Mouse (Mus musculus) E14TG2a.4 (cell line): Measurements from ENCODE around the gene Cmtr1.

ENCODE experiments used
- CTCF ChIP-seq: conservative IDR thresholded peaks from 2 replicates; pipeline ENCODE4 v1.5.1; 2014; ENCODE audit warnings: low read length
- POU5F1 ChIP-seq: IDR thresholded peaks from 2 replicates; pipeline ENCODE4 v1.6.1; 2014; ENCODE audit warnings: low read length, borderline replicate concordance

DNA sequence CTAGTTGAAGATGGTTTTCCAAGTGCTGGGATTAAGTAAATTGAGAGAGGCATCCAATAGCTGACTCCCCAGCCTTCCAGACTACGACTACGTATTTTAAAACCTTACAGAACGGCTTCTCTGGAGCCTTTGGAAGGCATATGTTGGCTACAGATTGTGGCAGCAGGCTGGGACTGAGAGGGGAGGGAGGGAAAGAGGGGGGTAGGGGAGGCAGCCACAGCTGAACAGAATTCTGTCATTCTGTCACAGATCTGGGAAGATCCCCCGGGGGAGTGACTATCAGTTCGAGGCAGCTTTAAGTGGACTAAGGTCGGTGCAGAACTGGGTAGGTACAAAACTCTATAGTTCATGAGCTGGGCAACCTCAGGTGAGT lies 71.5 kb downstream of the Cmtr1 start:
- no peak for TF ChIP-seq CTCF
- TF ChIP-seq POU5F1, result no peak
